Mouse (Mus musculus): ENCODE measurements at regions not wholly inside any gene's neighbourhood (a gene's known extent, or its start where the extent isn't known, plus 50 kb on each side); places are given as distances from the start of the nearest gene placed in this dataset.

DNA sequence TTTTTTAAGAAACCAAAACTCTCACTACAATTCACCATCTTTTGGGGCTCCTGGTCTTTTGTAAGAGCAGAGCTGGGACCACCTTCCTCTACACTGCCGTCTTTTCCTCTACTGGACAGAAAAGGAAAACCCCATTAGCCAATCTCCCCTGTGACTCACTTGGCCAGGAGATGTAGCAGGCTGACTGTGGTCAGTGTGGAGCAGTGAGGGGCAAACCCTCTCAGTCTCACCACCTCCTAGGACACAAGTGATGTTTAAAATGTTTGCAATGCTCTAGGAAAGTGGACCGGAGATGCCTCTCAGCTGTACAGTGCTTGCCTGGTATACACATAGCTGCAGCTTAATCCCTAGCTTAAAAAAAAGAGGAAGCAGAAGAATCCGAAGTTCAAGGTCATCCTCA is 63.0 kb upstream of the Daam1 start:
- Histone ChIP-seq H3K9ac (replicated peaks; ENCODE audit: low read depth, low read length) (no peak overlapping the region), H3K36me3 (ENCODE audit: control insufficient read depth, insufficient read depth) (no peaks in the 10 kb centered on the region), H3K9me3 (ENCODE audit: control insufficient read depth, low read length) (no peaks in the 10 kb centered on the region), H3K27ac (ENCODE audit: low read length) (no peak overlapping the region), H3K27me3 (replicated peaks; ENCODE audit: control insufficient read depth, insufficient read depth, low read length) (no peaks in the 10 kb centered on the region), H3K4me3 (replicated peaks; ENCODE audit: low read length) (no peak overlapping the region), H3K4me2 (ENCODE audit: low read length) (no peak overlapping the region), H3K4me1 (replicated peaks; ENCODE audit: control insufficient read depth, insufficient read depth, low read length) (peaks cover 2% of the 10 kb centered on the region; the same call in 1 of the 2 replicates)
- ATAC-seq, result no peak
- 35% methylated on average over 3 of the region's 3 CpGs for WGBS

- ATAC-seq, result peak; percentile 59; the same call in 1 of the 2 replicates
- Histone ChIP-seq H3K27ac (ENCODE audit: low read length) (no peak overlapping the region), H3K9me3 (ENCODE audit: control insufficient read depth, low read length) (no peaks in the 10 kb centered on the region), H3K9ac (replicated peaks; ENCODE audit: low read depth, low read length) (no peak overlapping the region), H3K36me3 (ENCODE audit: control insufficient read depth, insufficient read depth) (no peaks in the 10 kb centered on the region), H3K27me3 (replicated peaks; ENCODE audit: control insufficient read depth, insufficient read depth, low read length) (no peaks in the 10 kb centered on the region), H3K4me2 (ENCODE audit: low read length) (peak overlapping the region; percentile 52), H3K4me3 (replicated peaks; ENCODE audit: low read length) (peak overlapping the region; percentile 23; the same call in 1 of the 2 replicates), H3K4me1 (replicated peaks; ENCODE audit: control insufficient read depth, insufficient read depth, low read length) (peaks cover 2% of the 10 kb centered on the region; the same call in 1 of the 2 replicates)
- 4% methylated on average over 12 of the region's 12 CpGs for WGBS
Observed at GRCm38 (mm10) chr12:71768471-71768870, 62.4 kb upstream of the Daam1 start.

GRCm38 (mm10) chr12:71768890-71769289 is 62.0 kb upstream of the Daam1 start:
- Histone ChIP-seq H3K36me3 (ENCODE audit: control insufficient read depth, insufficient read depth) (no peaks in the 10 kb centered on the region), H3K4me1 (replicated peaks; ENCODE audit: control insufficient read depth, insufficient read depth, low read length) (peaks cover 2% of the 10 kb centered on the region; the same call in 1 of the 2 replicates), H3K27me3 (replicated peaks; ENCODE audit: control insufficient read depth, insufficient read depth, low read length) (no peaks in the 10 kb centered on the region), H3K27ac (ENCODE audit: low read length) (no peak overlapping the region), H3K9me3 (ENCODE audit: control insufficient read depth, low read length) (no peaks in the 10 kb centered on the region), H3K4me3 (replicated peaks; ENCODE audit: low read length) (peak overlapping the region; percentile 23; the same call in 1 of the 2 replicates), H3K9ac (replicated peaks; ENCODE audit: low read depth, low read length) (no peak overlapping the region), H3K4me2 (ENCODE audit: low read length) (peak overlapping the region; percentile 52)
- no peak for ATAC-seq
- WGBS, result 47% methylated on average over 9 of the region's 9 CpGs

- 74% methylated on average over 6 of the region's 6 CpGs for WGBS
- H3K27ac ChIP-seq (ENCODE audit: low read length), result no peak overlapping the region
- no peaks in the 10 kb centered on the region for H3K36me3 ChIP-seq (ENCODE audit: control insufficient read depth, insufficient read depth)
- no peak overlapping the region for H3K4me2 ChIP-seq (ENCODE audit: low read length)
- no peak for ATAC-seq
- no peaks in the 10 kb centered on the region for H3K27me3 ChIP-seq (replicated peaks; ENCODE audit: control insufficient read depth, insufficient read depth, low read length)
- no peaks in the 10 kb centered on the region for H3K9me3 ChIP-seq (ENCODE audit: control insufficient read depth, low read length)
- H3K4me1 ChIP-seq (replicated peaks; ENCODE audit: control insufficient read depth, insufficient read depth, low read length), result peaks cover 2% of the 10 kb centered on the region; the same call in 1 of the 2 replicates
- no peak overlapping the region for H3K9ac ChIP-seq (replicated peaks; ENCODE audit: low read depth, low read length)
- H3K4me3 ChIP-seq (replicated peaks; ENCODE audit: low read length), result no peak overlapping the region
Observed at GRCm38 (mm10) chr12:71769302-71769701, 61.6 kb upstream of the Daam1 start.

DNA sequence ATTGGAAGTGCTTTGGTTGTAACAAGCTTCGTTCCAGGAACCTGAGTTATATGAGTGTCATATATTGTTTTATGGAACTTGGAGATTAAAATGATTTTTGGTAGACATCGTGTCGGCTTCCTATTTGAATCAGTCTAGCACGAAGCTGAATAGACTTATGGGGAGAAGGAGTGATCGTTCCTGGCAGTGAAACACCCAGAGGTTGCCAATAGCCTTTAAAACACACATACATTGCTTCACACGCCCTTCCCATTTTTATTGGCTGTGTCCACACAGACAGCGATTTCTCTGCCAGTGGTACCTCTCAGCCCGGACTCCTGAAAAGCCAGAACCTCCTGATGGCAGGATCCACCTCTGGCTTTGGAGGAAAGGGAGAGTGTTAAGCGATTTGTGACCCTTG is 57.0 kb upstream of the Daam1 start:
- ATAC-seq, result no peak
- no peaks in the 10 kb centered on the region for H3K36me3 ChIP-seq (ENCODE audit: control insufficient read depth, insufficient read depth)
- no peak overlapping the region for H3K27ac ChIP-seq (ENCODE audit: low read length)
- WGBS, result 65% methylated on average over 9 of the region's 9 CpGs
- no peaks in the 10 kb centered on the region for H3K27me3 ChIP-seq (replicated peaks; ENCODE audit: control insufficient read depth, insufficient read depth, low read length)
- no peak overlapping the region for H3K4me2 ChIP-seq (ENCODE audit: low read length)
- H3K9me3 ChIP-seq (ENCODE audit: control insufficient read depth, low read length), result no peaks in the 10 kb centered on the region
- no peak overlapping the region for H3K9ac ChIP-seq (replicated peaks; ENCODE audit: low read depth, low read length)
- H3K4me1 ChIP-seq (replicated peaks; ENCODE audit: control insufficient read depth, insufficient read depth, low read length), result no peaks in the 10 kb centered on the region; the same call in 1 of the 2 replicates
- no peak overlapping the region for H3K4me3 ChIP-seq (replicated peaks; ENCODE audit: low read length)

- Histone ChIP-seq H3K9ac (replicated peaks; ENCODE audit: low read depth, low read length) (no peak overlapping the region), H3K4me3 (replicated peaks; ENCODE audit: low read length) (no peak overlapping the region), H3K9me3 (ENCODE audit: control insufficient read depth, low read length) (no peaks in the 10 kb centered on the region), H3K36me3 (ENCODE audit: control insufficient read depth, insufficient read depth) (no peaks in the 10 kb centered on the region), H3K27me3 (replicated peaks; ENCODE audit: control insufficient read depth, insufficient read depth, low read length) (no peaks in the 10 kb centered on the region), H3K4me1 (replicated peaks; ENCODE audit: control insufficient read depth, insufficient read depth, low read length) (no peaks in the 10 kb centered on the region), H3K27ac (ENCODE audit: low read length) (no peak overlapping the region), H3K4me2 (ENCODE audit: low read length) (no peak overlapping the region)
- ATAC-seq, result no peak
- WGBS, result 72% methylated on average over 12 of the region's 12 CpGs
Observed at GRCm38 (mm10) chr12:71775126-71775525, 55.8 kb upstream of the Daam1 start.

DNA sequence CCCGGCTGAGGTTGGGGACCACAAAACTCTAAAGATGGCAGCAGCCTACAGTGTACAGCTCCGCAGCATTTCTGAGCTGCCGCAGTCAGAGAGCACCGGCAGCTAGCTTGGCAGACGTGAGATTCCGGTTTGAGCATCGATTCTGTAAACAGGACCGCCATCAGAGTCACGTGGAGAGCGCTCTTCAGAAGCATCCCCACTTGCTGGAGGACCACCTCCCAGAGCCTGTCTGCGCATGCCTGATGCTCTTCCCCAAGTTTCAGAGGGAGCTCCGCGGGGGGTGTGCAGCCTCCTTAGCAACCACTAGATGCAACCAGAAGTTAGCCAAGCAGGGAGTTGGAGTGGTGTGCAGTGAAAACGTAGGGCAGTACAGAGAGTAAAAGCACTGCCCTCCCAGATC is 52.7 kb upstream of the Daam1 start:
- Histone ChIP-seq H3K9me3 (ENCODE audit: control insufficient read depth, low read length) (no peaks in the 10 kb centered on the region), H3K27ac (ENCODE audit: low read length) (no peak overlapping the region), H3K27me3 (replicated peaks; ENCODE audit: control insufficient read depth, insufficient read depth, low read length) (no peaks in the 10 kb centered on the region), H3K4me1 (replicated peaks; ENCODE audit: control insufficient read depth, insufficient read depth, low read length) (no peaks in the 10 kb centered on the region), H3K36me3 (ENCODE audit: control insufficient read depth, insufficient read depth) (no peaks in the 10 kb centered on the region), H3K4me3 (replicated peaks; ENCODE audit: low read length) (peak overlapping the region; percentile 16; the same call in 1 of the 2 replicates), H3K4me2 (ENCODE audit: low read length) (peak overlapping the region; percentile 36), H3K9ac (replicated peaks; ENCODE audit: low read depth, low read length) (no peak overlapping the region)
- WGBS, result 40% methylated on average over 14 of the region's 14 CpGs
- peak; percentile 61 for ATAC-seq

DNA sequence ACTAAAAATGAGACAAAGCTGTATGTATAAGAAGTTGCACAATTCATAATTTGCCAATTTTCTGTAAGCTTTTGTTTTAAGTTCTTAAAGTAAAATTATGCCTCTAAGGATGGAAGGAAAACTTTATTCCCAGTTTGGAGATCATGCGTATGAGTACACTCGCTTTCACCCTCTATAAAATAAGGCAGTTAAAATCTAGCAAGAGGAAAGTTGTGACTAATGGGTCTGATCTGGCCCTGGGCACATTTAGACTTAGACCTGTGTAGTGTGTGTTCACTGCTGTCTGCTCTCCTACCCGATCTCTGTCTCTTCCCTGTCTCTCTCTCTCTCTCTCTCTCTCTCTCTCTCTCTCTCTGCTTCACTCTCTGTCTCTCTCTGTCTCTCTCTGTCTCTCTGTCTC is 51.9 kb upstream of the Daam1 start:
- no peak overlapping the region for H3K27ac ChIP-seq (ENCODE audit: low read length)
- no peak overlapping the region for H3K4me2 ChIP-seq (ENCODE audit: low read length)
- H3K9ac ChIP-seq (replicated peaks; ENCODE audit: low read depth, low read length), result no peak overlapping the region
- no peaks in the 10 kb centered on the region for H3K9me3 ChIP-seq (ENCODE audit: control insufficient read depth, low read length)
- no peaks in the 10 kb centered on the region for H3K27me3 ChIP-seq (replicated peaks; ENCODE audit: control insufficient read depth, insufficient read depth, low read length)
- 85% methylated on average over 3 of the region's 3 CpGs for WGBS
- no peaks in the 10 kb centered on the region for H3K4me1 ChIP-seq (replicated peaks; ENCODE audit: control insufficient read depth, insufficient read depth, low read length)
- no peak for ATAC-seq
- no peak overlapping the region for H3K4me3 ChIP-seq (replicated peaks; ENCODE audit: low read length)
- no peaks in the 10 kb centered on the region for H3K36me3 ChIP-seq (ENCODE audit: control insufficient read depth, insufficient read depth)

DNA sequence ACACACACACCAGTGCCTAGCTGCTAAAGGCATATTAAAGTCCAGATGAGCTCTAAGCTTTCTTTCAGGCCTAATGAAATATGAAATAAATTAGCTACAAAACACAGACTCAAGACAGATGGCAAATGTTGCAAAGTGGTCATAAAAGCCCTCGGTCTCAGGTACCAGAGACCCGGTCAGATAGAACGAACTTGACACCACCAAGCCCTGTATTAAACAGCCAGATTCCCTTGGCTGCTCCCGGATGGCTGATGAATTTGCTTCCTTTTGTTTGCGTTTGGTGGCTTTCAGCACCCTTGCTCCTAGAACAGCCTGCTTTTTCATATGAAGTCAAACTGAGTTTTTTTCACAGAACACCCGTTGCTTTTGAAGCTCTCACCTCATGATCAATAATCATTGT is 51.5 kb upstream of the Daam1 start:
- WGBS, result 71% methylated on average over 6 of the region's 6 CpGs
- Histone ChIP-seq H3K4me2 (ENCODE audit: low read length) (no peak overlapping the region), H3K27ac (ENCODE audit: low read length) (no peak overlapping the region), H3K27me3 (replicated peaks; ENCODE audit: control insufficient read depth, insufficient read depth, low read length) (no peaks in the 10 kb centered on the region), H3K4me1 (replicated peaks; ENCODE audit: control insufficient read depth, insufficient read depth, low read length) (no peaks in the 10 kb centered on the region), H3K9me3 (ENCODE audit: control insufficient read depth, low read length) (no peaks in the 10 kb centered on the region), H3K4me3 (replicated peaks; ENCODE audit: low read length) (no peak overlapping the region), H3K36me3 (ENCODE audit: control insufficient read depth, insufficient read depth) (no peaks in the 10 kb centered on the region), H3K9ac (replicated peaks; ENCODE audit: low read depth, low read length) (no peak overlapping the region)
- ATAC-seq, result no peak

Data from forebrain, embryonic 16.5 days (tissue).